Mouse (Mus musculus): ENCODE measurements around the gene Syt2. TPM values are rescaled to one million over a fixed set of nuclear protein-coding genes. Genes with fewer than 3 reads are reported as not detected.

Syt2 gene
- total RNA-seq, 2 experiments from 2014 or later, result 35.2 to 36.0 TPM

DNA sequence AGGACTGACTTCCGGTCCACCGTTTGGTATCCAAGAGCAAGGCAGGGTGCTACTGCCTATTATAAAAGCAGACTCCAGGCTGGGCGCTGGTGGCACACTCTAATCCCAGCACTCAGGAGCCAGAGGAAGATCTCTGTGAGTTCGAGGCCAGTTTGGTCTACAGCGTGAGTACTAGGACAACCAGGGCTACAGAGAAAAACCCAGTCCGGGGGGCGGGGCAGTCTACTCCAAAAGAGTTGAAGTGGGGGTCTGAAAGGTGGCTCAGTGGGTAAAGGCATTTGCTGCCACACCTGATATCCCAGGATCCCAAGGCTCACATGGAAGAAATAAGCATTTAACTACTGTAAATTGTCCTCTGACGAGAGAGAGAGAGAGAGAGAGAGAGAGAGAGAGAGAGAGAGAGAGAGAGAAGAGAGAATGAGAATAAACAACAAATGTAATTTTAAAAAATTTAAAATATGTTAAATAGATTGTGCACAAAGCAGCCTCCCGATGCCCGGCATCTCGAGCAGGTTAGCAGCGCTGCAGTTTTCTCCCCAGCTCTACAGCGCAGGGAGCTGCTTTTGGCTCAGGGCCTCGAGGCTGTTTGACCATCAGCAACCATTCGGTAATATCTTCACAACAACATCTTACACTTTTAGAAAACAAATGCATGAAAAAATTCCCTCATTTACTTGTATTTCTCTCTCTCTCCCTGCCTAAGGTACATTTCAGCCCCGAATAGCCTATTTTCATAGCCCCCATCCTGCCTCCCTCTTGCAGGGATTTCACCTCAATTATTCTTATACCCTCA is 873 bp upstream of the Syt2 start:
- DNase-seq (ENCODE audit: low spot score in 2 of 2), result no peak
- intact Hi-C loops (cut with DNase I), result loop anchor here (5.0 kb wide), 1 partner anchor 62 kb away; no protein-coding TSS in a partner anchor

DNA sequence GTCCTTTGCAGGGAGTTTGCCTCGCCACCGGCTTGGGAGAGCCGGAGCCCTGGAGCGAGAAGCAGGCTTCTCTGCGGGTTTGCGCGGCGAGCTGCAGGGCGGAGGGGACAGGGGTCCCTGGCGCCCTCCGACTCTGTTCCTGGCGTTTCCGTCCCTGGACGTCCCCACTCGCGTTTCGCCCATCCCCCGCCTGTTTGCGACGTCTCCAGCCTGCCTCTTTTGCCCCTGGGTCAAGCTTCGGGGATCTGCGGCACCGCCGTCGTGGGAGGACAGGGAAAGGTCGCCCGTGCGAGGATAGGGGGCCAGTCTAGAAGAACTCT is 446 bp downstream of the Syt2 start:
- intact Hi-C loops (cut with DNase I), result loop anchor here (5.0 kb wide), 1 partner anchor 60 kb away; no protein-coding TSS in a partner anchor
- no peak for DNase-seq (ENCODE audit: low spot score in 2 of 2)

DNA sequence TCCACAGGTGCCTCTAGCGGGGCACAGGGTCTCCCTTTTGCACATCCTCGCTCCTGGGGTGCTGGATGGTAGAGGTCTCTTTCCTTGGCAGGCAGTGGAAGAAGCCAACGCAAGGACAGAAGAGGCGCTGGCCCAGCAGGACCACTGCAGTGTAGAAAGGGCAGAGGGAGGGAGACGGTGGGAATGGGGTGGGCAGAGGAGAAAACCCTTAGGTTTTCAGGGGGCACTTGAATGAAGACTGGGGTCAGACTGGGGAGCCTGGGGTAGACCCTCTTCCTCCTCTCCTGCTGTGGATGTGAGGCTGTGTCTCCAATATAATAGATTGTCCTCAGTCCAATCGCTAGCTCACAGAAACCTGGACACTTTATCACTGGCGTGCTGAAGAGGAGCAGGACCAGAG is 1.1 kb downstream of the Syt2 start:
- intact Hi-C loops (cut with DNase I), result loop anchor here (5.0 kb wide), 1 partner anchor 60 kb away; no protein-coding TSS in a partner anchor
- no peak for DNase-seq (ENCODE audit: low spot score in 2 of 2)

DNA sequence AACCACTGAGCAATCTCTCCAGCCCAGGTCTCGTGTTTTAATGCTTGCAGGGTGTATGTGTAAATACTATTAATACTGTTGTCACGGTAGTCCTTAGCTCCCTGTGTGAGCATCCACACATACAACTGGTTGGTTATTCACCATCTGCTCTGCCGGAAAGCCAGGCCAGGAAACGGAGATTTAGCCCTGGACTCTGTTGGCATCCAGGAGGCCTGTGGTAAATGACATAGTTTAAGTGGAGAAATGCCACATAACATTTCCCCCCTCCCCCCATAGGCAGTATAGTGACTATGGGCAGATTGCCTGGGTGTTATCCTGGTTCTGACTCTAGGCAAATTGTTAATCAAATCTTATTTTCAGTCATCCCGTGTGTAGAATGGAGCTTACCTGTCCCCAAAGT is 4.3 kb downstream of the Syt2 start:
- intact Hi-C loops (cut with DNase I), result no loop called here
- no peak for DNase-seq (ENCODE audit: low spot score in 2 of 2)

DNA sequence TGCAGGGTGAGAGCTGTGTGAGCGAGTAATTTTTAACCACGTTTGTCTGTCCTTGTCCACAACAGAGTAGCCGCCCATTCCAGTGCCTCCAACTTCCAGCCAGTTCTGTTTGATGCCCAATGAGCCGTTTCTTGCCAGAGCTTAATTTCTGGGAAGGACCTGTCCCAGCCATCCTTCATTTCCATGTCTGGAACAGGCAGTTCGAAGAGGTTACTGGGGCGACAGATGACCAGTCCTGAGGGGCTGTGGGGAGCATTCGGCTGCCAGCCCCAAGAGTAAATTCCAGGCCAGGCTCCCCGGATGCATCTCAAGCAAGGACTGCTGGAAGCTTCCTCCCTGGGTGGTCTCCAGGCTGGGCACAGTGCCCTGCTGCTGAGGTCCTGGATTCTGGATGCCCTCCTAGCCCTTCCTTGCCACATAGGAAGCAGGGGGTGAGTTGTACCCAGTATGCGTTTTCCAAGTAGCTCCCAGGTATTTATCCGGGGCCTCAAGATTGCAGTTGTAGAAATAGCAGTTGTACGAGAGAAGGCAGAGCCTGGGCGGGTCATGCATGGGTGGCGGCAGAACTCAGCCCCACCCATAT is 4.9 kb downstream of the Syt2 start:
- peak in 1 of 2 experiments; percentile 33 for DNase-seq (ENCODE audit: low spot score in 2 of 2)

DNA sequence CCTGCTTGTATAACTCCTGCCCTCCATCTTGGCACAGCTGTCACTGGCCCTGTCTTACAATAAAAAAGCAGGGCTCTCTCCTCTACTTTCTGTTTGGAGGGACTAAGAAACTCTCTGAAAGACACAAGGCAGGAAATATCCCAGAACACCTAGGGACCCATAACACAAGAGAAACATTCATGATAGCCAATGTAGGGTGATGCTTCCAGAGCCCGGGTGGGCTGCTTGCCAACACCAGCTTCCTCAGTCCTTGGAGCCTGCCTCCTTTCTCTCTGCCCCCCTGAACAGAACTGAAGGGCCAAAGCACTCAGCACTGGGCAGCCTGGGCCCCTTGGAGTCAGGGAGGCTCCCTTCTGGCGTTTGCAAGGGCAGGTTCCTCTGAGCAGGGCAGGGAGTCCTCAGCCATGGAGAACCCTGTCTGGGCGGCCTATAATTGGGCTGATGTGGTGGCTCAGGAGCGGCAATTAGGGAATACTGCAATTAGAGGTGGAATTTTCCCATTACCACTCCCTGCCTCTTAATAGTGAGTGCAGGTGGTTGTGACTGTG is 5.4 kb downstream of the Syt2 start:
- no peak for DNase-seq (ENCODE audit: low spot score in 2 of 2)
- intact Hi-C loops (cut with DNase I), result no loop called here

More for the DNA sequence above, 4.9 kb downstream of the Syt2 start:
- intact Hi-C loops (cut with DNase I), result no loop called here

DNA sequence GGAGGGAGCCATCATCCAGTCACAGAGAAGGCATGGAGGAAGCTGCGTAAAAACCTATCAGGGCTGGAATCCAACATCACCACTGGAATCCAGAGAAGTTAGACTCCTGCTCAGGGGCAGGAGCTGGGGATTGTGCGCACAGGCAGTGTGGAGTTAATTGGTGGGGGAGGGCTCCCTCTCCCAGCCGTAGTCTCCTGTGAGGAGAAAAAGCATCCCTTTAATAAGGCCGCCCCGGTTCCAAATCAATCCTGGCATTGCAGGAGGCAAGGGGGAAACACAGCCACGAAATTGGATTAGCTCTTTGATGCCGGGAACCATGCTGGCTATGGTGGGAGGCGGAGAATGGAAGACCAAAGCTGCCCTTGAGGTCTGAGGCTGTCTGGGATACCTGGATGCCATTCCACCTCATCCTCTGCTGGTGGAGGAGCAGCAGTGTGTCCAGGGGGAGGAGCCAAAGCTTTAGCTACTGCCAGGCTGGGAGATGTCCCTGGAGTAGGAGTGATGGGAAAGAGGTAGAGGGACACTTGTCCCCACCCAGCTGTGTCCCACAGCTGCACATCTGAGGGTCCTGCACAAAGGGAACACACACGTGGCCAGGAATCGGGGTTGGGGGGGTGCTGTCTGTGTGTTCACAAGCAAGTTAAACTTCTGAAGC is 7.3 kb downstream of the Syt2 start:
- intact Hi-C loops (cut with DNase I), result no loop called here
- no peak for DNase-seq (ENCODE audit: low spot score in 2 of 2)

DNA sequence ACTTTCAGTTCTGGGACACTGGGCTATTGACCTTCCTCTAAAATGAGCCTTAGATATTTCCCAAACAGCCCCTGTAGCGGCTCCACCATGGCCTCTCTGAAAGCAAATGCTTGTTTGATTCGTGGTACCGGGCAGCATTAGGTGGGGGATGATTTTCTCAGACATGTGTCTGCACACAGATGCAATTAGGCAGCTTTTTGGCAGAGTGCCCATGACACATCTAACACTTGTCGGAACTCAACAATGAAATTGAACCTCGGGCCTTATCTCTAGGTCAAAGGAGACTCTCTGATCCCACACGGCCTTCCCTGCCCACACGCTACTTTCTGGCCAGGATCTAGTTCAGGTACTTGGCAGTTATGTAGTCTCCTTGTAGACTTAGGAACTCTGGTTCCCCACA is 12.4 kb downstream of the Syt2 start:
- intact Hi-C loops (cut with DNase I), result no loop called here
- DNase-seq (ENCODE audit: low spot score in 2 of 2), result no peak

DNA sequence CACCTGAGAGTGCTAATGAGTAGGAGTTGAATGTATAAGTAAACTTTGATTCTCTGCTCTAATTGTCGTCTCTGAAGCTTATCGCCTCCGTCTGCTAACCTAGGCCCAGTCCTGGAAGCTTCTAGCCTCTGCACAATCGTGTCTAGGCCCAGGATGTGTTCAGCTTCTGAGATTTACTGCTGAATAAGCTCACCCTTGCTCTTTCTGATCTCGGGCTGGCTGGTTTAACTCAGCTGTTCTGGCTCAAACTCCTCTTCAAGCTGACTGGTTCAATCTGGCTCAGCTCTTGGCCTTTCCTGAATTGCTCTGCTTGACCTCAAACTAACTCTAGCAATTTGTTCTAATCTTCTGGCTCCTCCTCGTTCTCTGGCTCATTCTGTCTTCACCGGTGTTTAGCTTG is 13.7 kb downstream of the Syt2 start:
- intact Hi-C loops (cut with DNase I), result no loop called here
- no peak for DNase-seq (ENCODE audit: low spot score in 2 of 2)

DNA sequence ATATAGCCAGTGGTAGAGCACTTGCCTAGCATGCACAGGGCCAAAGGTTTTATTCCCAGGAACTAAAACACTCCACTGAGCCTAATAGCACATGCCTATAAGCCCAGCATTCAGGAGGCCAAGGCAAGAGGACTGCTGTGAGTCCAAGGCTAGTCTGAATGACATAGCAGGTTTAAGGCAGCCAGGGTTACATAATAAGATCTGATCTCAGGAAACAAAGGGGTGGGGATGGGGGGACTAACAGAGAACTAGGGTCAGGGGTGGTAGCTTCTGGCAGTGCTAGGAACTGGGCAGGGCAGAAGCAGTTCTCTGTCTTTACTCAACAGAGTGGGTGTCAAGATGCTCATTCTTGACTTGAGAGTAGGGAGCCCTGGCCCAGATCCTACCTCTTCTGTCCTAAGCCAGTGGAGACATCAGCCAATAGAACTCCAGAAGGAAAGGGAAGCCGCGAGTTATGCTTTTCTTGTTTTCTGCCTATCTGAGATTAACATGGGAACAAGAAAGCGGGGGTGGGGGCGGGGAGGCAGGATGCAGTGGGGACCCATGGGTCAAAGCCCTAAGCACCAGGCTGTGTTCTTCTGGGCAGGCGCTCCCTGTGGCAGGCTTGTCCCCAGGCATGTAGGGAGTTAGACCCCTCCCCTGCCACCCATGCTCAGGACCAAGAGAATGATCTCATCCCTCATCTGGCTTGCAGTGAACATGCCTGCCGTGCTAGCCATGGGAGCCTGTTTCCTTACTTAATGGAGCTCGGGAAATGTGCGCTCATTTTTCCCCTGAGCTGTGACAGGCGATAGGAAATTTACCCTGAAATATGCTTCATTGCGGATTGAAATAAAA is 25.0 kb downstream of the Syt2 start:
- intact Hi-C loops (cut with DNase I), result loop anchor here (10.0 kb wide), 1 partner anchor 383 kb away; no protein-coding TSS in a partner anchor
- DNase-seq (ENCODE audit: low spot score in 2 of 2), result no peak

DNA sequence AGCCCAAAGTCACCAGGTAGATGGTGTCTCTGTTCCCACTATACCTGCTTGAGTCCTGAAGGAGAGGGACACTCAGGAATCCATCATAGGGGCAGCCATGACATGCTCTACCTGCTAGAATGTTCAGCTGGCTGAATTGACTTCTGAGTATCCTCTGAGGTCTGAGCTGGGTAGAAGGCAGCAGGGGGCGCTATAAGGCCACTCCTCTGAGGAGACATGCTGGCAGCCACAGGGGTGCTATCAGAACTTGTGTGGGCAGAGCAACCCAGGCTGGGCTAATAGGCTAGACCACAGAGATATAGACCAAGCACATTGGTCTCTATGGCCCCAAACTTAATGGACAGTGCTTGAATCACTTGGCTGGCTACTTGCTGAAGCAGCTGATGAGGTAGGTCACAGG is 27.8 kb downstream of the Syt2 start:
- no peak for DNase-seq (ENCODE audit: low spot score in 2 of 2)
- intact Hi-C loops (cut with DNase I), result loop anchor here (10.0 kb wide), 1 partner anchor 380 kb away; no protein-coding TSS in a partner anchor

DNA sequence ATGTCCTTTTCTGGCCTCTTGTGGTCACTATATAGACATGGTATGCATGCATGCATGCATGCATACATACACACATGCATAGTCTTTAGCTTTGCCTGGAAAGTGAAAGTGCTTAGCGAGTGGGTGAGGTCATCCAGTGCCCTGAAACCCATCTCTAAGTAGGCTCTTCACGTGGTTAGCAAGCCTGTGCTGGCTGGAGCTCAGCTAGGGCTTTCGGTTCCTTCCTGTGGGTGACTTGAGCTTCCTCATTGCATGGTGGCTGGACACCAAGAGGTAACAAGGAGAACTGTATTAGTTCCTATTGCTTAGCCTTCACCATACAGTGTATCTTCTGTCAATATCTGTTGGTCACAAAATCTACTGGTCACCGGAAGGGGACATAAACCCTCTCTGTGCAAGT is 33.0 kb downstream of the Syt2 start:
- DNase-seq (ENCODE audit: low spot score in 2 of 2), result no peak
- intact Hi-C loops (cut with DNase I), result loop anchor here (10.0 kb wide), 1 partner anchor 375 kb away; no protein-coding TSS in a partner anchor

DNA sequence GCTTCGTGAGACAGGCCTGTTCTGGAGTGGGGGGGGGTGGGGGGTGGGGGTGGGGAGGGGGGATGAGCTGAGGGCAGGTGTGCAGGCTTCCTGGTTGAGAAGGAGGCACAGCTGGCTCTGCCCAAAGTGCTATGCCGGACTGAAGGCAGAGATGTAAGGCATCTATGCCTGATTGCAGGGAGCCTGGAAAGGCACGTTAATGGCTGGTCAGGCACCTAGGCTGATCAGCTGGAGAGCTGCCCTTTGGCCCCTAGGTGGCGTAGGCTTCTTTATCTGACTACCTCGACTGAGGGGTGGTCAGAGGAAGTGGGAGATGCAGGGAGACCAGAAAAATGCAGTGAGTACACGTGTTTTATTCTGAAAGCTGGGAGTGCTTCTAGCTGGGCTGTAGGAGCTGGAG is 34.1 kb downstream of the Syt2 start:
- intact Hi-C loops (cut with DNase I), result no loop called here
- no peak for DNase-seq (ENCODE audit: low spot score in 2 of 2)

DNA sequence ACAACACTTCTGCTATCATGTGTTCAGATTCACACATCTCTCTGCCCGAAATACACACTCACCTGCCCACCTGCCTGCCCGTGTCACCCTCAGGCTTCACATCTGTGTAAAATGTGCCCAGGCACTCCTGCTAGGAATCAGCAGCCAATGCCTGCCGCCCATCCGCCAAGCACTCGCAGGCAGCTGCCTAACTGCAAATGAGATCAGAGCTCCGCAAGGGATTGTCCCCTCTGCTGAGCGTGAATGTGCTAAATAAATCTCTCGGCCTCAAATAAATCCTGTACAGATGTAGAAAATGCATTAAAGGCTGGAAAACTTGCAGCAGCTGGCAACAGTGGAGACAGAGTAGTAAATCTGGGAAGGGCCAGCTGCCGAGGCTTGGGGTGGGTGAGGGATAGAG is 36.0 kb downstream of the Syt2 start:
- DNase-seq (ENCODE audit: low spot score in 2 of 2), result peak; percentile 26 to 36
- intact Hi-C loops (cut with DNase I), result no loop called here

DNA sequence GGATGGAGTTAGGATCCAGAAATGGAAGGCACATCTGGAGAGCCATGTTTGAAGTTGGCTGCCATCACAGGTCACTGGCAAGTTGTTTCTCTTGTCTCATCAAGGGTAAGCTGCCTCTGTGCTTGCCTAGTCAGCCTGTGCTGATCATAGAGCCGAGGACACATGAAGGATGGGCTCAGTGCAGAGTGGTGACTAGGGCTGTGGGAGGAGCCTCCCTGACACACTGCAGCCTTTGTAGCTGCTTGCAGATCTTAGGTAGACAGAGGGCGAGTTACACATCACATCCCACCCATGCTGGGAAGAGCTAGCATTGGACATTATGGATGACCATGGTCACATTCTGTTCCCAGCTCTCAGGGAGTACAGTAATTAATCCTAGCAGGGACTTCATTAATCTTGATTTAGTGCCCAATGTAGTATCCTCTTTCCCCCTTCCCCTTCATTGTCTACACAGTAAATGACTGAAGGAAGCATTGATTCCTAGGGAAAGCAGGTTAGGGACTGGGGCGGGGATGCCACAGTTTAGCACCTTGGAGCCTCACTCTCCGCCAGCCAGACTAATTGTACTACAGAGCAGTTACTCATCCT is 40.5 kb downstream of the Syt2 start:
- DNase-seq (ENCODE audit: low spot score in 2 of 2), result no peak
- intact Hi-C loops (cut with DNase I), result no loop called here

DNA sequence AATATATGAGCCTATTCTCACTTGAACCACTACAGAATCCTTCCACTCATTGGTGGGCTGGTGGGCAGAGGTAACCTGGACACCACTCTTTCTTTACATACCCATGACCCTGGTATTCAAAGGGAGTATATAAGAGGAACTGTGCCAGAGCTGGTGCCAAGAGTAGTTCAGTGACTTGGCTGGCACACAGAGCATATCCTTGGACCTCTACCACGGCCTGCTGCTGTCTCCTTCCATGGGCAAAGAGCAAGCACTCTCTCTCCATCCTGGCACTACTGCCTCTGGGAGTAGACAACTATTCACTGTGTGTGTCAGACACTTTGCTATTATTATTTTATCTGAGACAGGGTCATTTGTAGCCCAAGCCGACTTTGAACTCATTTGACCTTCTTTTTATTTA is 49.8 kb downstream of the Syt2 start:
- no peak for DNase-seq (ENCODE audit: low spot score in 2 of 2)
- intact Hi-C loops (cut with DNase I), result no loop called here

DNA sequence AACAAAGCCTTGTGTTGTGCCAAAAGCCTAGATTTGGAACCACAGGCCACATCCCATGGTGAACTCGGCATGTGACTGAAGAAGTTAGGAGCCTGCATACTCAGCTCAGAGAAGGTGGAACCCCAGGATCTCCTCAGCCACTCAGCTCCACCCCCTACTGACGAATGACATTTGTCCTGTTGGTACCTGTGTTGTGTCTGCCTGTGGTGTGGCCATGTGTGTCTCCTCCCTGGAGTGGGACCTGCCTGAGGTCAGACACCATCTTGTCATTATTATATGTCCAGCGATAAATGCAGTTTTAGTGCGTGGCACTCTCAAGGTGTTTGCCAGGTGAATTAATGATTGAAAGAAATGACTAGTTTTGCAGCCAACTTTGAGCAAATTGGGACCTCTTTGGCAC is 50.6 kb downstream of the Syt2 start:
- intact Hi-C loops (cut with DNase I), result no loop called here
- DNase-seq (ENCODE audit: low spot score in 2 of 2), result no peak

DNA sequence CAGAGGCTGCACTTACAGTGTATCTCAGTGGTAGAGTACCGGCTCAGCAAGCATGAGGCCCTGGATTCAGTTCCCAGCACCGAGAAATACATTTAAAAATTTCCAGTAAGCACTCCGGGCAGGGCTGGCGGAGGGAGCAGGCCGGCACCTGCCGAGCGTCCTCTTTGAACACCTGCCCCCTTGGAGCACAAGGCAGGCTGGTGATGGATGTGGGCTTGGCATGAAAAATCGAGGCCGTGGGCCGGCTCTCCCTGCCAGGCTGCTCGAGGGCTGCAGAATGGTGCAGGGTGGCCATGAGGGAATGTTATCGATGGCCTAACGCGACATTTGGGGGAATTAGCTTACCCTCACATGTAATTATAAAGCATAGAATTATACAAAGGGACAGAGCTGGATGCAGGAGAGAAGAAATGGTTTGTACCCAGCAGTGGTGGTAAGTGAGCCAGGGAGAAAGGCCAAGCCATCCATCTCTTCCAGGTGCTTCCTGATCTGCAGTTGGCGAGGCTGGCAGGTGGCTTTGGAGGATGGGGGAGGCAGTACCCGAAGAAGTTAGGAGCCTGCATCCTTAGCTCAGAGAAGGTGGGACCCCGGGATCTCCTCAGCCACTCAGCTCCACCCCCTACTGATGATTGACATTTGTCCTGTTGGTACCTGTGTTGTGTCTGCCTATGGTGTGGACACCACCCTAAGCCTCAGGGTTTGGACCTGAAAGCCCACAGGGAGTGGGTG is 51.2 kb downstream of the Syt2 start:
- intact Hi-C loops (cut with DNase I), result no loop called here
- DNase-seq (ENCODE audit: low spot score in 2 of 2), result no peak

DNA sequence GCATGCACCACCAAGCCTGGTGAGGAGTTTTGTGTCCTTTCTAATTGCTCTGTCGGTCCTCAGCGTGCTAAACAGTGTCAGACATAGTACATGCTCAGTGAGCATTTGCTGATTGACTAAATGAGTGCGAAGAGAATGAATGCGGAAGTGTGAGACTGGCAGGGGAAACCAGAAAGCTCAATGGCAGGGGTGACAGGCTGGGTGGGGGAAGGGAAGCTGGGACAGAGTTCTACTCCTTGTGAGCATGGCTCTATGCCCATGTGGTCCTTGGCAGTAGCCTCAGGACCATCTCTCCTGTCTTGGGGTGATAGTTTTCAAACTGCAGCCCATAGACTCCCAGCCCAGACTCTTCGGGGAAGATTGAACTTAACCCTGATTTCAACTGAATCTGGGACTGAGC is 52.0 kb downstream of the Syt2 start:
- no peak for DNase-seq (ENCODE audit: low spot score in 2 of 2)
- intact Hi-C loops (cut with DNase I), result no loop called here
